Mouse (Mus musculus): Measurements from ENCODE around the gene Ccdc27. TPM values are rescaled to one million over a fixed set of nuclear protein-coding genes. Genes with fewer than 3 reads are reported as not detected.

The Ccdc27 gene
- not detected for polyA plus RNA-seq (2015; fragmentation: Illumina TruSeq; extraction: RNeasy Lipid Tissue Mini Kit (QIAGEN cat#74804); ENCODE audit: low read depth, low replicate concordance)

GRCm38 (mm10) chr4:154042577-154042976, at the start of gene Ccdc27:
TSS of gene Ccdc27 (minus strand) at chr4:154042677.

DNA sequence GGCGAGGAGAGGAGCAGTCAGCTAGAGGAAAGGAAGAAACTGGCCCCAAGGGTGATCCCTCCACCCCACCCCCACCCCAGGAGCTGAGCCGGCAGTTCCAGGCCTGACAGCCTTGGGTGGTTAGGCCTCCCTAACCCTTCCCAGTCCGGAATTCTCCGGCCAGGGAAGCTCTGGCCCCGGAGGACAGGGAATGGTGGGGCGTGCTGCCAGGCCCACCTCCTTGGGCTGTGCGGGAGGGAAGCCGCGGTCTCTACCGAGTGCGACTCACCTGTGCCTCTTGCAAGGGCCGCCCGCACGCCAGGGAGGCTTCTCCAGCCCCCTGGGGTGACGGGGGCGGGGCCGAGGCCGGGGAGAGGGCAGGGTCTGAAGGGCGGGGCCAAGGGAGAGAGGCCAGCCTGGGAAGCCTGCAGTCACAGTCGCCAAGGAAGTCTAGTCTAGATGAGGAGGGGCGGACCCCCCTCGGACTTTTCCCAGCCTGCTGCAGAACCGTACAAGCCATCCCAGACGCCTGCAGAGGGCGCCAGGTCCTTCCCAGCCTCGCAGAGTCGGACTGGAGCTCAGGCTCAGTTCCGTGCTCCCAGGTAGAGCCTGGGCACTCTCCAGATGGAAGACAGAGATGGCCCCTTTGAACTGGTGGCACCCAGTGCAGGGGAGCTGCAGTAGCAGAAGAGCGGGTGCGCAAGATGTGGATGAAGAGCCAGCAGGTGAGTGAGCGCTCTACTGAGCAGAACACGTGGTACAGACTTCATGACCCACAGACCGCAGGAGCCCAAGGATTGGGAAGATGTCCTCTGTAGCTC, 16.6 kb downstream of the Ccdc27 start, which contains the start of gene Smim1:
TSS of gene Smim1 (minus strand) at position 590 of the 800 bp plus-strand sequence.

DNA sequence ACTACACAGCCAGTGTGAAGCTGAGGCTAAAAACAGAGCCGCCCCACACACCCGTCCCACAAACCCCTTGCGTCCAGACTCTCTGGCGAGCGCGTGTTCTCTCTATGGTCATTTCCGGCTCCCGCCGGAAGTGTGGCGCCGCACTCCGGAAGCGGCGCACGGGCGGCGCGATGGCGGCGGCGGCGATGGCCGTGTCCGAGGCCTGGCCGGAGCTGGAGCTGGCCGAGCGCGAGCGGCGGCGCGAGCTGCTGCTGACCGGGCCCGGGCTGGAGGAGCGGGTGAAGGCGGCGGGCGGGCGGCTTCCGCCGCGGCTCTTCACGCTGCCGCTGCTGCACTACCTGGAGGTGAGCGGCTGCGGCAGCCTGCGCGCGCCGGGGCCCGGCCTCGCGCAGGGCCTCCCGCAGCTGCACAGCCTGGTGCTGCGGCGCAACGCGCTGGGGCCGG, 30.8 kb downstream of the Ccdc27 start, which contains the start of gene Lrrc47:
TSS of gene Lrrc47 (plus strand) at position 86 of the 444 bp plus-strand sequence.

Other genes with a start within 250 kb of the Ccdc27 start
- 38.3 TPM for gene A430005L14Rik, start 85.4 kb downstream of the Ccdc27 start, polyA plus RNA-seq (2015; fragmentation: Illumina TruSeq; extraction: RNeasy Lipid Tissue Mini Kit (QIAGEN cat#74804); ENCODE audit: low read depth, low replicate concordance)
- gene Dffb, start 67.6 kb downstream of the Ccdc27 start, polyA plus RNA-seq (2015; fragmentation: Illumina TruSeq; extraction: RNeasy Lipid Tissue Mini Kit (QIAGEN cat#74804); ENCODE audit: low read depth, low replicate concordance): 13.8 TPM
- gene Cep104, start 67.5 kb downstream of the Ccdc27 start, polyA plus RNA-seq (2015; fragmentation: Illumina TruSeq; extraction: RNeasy Lipid Tissue Mini Kit (QIAGEN cat#74804); ENCODE audit: low read depth, low replicate concordance): 19.4 TPM
- gene Lrrc47, start 30.9 kb downstream of the Ccdc27 start, polyA plus RNA-seq (2015; fragmentation: Illumina TruSeq; extraction: RNeasy Lipid Tissue Mini Kit (QIAGEN cat#74804); ENCODE audit: low read depth, low replicate concordance): 30.7 TPM
- gene Smim1, start 16.4 kb downstream of the Ccdc27 start, polyA plus RNA-seq (2015; fragmentation: Illumina TruSeq; extraction: RNeasy Lipid Tissue Mini Kit (QIAGEN cat#74804); ENCODE audit: low read depth, low replicate concordance): 23.3 TPM
- gene Trp73, start 97.5 kb upstream of the Ccdc27 start, polyA plus RNA-seq (2015; fragmentation: Illumina TruSeq; extraction: RNeasy Lipid Tissue Mini Kit (QIAGEN cat#74804); ENCODE audit: low read depth, low replicate concordance): 0.73 TPM
- gene Wrap73, start 99.7 kb upstream of the Ccdc27 start, polyA plus RNA-seq (2015; fragmentation: Illumina TruSeq; extraction: RNeasy Lipid Tissue Mini Kit (QIAGEN cat#74804); ENCODE audit: low read depth, low replicate concordance): 30.0 TPM
- 247 TPM for gene Tprgl, start 118.0 kb upstream of the Ccdc27 start, polyA plus RNA-seq (2015; fragmentation: Illumina TruSeq; extraction: RNeasy Lipid Tissue Mini Kit (QIAGEN cat#74804); ENCODE audit: low read depth, low replicate concordance)
- gene Megf6, start 128.1 kb upstream of the Ccdc27 start, polyA plus RNA-seq (2015; fragmentation: Illumina TruSeq; extraction: RNeasy Lipid Tissue Mini Kit (QIAGEN cat#74804); ENCODE audit: low read depth, low replicate concordance): 1.6 TPM

Data from brain, adult 10 weeks (tissue).